Mouse (Mus musculus) lung, adult 2 months (tissue): ENCODE measurements at regions not wholly inside any gene's neighbourhood (a gene's known extent, or its start where the extent isn't known, plus 50 kb on each side); places are given as distances from the start of the nearest gene placed in this dataset.
"Not testable (repeated sequence)": the region's sequence is repeated elsewhere in the genome, so short reads cannot be mapped to it uniquely, and the experiment has no call there.

Experiments used
- DNase-seq: peaks from one replicate; pipeline ENCODE4 v3.0.0; 2022
- H3K4me1 ChIP-seq: fragments of 200-500 bp; 2 replicates; pipeline ENCODE4 v1.6.1; 2011; ENCODE audit warnings: low read length; ENCODE audit not compliant: control insufficient read depth, insufficient read depth
- H3K4me3 ChIP-seq: fragments of 200-500 bp; replicated peaks from 2 replicates; pipeline ENCODE3; 2011; ENCODE audit warnings: low read depth, mild to moderate bottlenecking, control low read depth, low read length; ENCODE audit errors: extremely low read depth
- CTCF ChIP-seq: fragments of 200-500 bp; IDR thresholded peaks from 2 replicates; pipeline ENCODE4 v1.5.1; 2011; ENCODE audit warnings: mild to moderate bottlenecking, low read length, control low read depth; ENCODE audit not compliant: insufficient read depth
- POLR2A ChIP-seq: fragments of 200-500 bp; IDR thresholded peaks from 2 replicates; pipeline ENCODE4 v1.6.1; 2011; ENCODE audit warnings: low read depth, mild to moderate bottlenecking, control low read depth, low read length, borderline replicate concordance; ENCODE audit errors: extremely low read depth
- WGBS: fragments of 180-500 bp; shearing (Covaris S2); methylation state at CpG from one replicate; pipeline ENCODE4 v1.1.7; 2018; 5-methylcytosine and 5-hydroxymethylcytosine counted together

- H3K4me3 ChIP-seq, result no peak overlapping the region
- TF ChIP-seq POLR2A (no peak), CTCF (no peak)
- WGBS, result 39% methylated on average over 8 of the region's 8 CpGs
- DNase-seq, result no peak
- no peaks in the 10 kb centered on the region for H3K4me1 ChIP-seq
These were observed 138.2 kb upstream of the Ubl3 start for GRCm38 (mm10) chr5:148690823-148691197.

GRCm38 (mm10) chr5:148690158-148690822, 137.7 kb upstream of the Ubl3 start:
- H3K4me1 ChIP-seq, result no peaks in the 10 kb centered on the region
- TF ChIP-seq POLR2A, result no peak
- TF ChIP-seq CTCF, result no peak

GRCm38 (mm10) chr5:148689297-148689696, 136.7 kb upstream of the Ubl3 start:
- TF ChIP-seq POLR2A (no peak), CTCF (no peak)
- Histone ChIP-seq H3K4me1 (no peaks in the 10 kb centered on the region), H3K4me3 (no peak overlapping the region)
- 86% methylated on average over 9 of the region's 9 CpGs for WGBS
- no peak for DNase-seq

More at GRCm38 (mm10) chr5:148690158-148690822, 137.7 kb upstream of the Ubl3 start:
- 73% methylated on average over 7 of the region's 7 CpGs for WGBS
- no peak for DNase-seq
- H3K4me3 ChIP-seq, result no peak overlapping the region

- WGBS, result 67% methylated on average over 8 of the region's 8 CpGs
- no peak for DNase-seq
- Histone ChIP-seq H3K4me1 (no peaks in the 10 kb centered on the region), H3K4me3 (no peak overlapping the region)
- TF ChIP-seq POLR2A, result no peak
- no peak for TF ChIP-seq CTCF
These were observed 135.9 kb upstream of the Ubl3 start for GRCm38 (mm10) chr5:148688501-148688900.

DNA sequence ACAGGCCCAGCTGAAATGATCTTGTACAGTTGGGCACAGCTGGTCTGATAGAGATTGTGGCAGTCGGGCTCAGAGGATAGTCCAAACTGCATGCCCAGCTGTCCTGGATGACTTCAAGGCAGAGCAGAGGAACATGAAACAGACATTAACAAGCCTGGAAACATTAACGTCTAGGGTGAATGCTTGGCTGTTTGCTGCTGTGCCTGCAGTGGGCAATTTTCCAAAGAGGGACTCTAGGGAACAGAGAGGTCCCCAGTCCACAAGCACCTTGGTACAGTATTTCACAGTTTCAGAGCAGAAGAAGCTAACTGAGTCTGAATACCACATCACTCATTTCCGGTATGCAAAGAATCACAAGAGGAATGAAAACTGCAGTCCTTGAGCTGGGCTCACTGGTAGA, 135.2 kb upstream of the Ubl3 start:
- no peak overlapping the region for H3K4me3 ChIP-seq
- no peak for DNase-seq
- no peaks in the 10 kb centered on the region for H3K4me1 ChIP-seq
- whole genome bisulfite sequencing, result 55% methylated on average over 3 of the region's 3 CpGs
- TF ChIP-seq POLR2A (no peak), CTCF (no peak)

DNA sequence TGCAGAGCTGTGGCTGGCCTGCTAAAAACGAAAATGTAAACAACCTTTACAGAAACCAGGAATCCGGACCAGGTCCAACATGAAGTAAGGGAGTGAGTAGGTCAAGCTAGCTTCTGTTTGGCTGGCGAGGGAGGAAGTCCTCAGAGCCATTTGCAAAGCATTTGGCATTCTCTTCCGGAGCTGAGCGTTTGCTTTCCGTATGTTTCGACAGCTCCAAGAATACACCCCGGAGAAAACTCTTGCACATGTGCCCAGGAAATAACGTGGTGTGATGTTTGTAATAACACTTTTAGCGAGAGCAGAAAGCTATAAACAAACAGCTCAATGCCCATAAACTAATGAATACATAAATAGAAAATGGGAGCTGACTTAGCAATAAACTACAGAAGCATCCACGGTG, 131.6 kb upstream of the Ubl3 start:
- DNase-seq, result no peak
- 33% methylated on average over 11 of the region's 11 CpGs for WGBS
- Histone ChIP-seq H3K4me3 (no peak overlapping the region), H3K4me1 (no peaks in the 10 kb centered on the region)
- no peak for TF ChIP-seq CTCF
- no peak for TF ChIP-seq POLR2A

- no peak for TF ChIP-seq CTCF
- no peak for TF ChIP-seq POLR2A
These were observed 130.0 kb upstream of the Ubl3 start for GRCm38 (mm10) chr5:148682553-148682952.

DNA sequence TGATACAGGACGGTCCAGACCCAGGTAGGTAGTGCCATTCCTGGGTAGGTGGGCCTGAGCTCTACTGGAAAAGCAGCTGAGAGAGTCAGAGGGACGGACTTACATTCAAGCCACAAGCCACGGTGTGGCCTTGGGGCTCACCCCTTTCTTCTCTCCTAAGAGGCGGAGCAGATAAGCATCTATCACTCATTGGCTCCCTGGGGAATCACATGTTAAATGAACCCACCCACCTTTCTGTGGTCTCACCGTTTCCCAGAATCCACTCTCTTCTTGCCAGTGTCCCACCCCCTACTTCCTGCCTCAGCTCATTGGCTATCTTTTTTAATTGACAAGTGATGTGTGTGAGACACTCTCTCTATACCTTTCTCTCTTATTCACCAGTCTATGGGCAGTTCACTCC, 127.8 kb upstream of the Ubl3 start:
- Histone ChIP-seq H3K4me1 (no peaks in the 10 kb centered on the region), H3K4me3 (no peak overlapping the region)
- 81% methylated on average over 5 of the region's 5 CpGs for WGBS
- no peak for TF ChIP-seq POLR2A
- TF ChIP-seq CTCF, result no peak
- no peak for DNase-seq

More at GRCm38 (mm10) chr5:148682553-148682952, 130.0 kb upstream of the Ubl3 start:
- WGBS, result 97% methylated on average over 6 of the region's 6 CpGs
- Histone ChIP-seq H3K4me3 (no peak overlapping the region), H3K4me1 (no peaks in the 10 kb centered on the region)
- DNase-seq, result no peak

DNA sequence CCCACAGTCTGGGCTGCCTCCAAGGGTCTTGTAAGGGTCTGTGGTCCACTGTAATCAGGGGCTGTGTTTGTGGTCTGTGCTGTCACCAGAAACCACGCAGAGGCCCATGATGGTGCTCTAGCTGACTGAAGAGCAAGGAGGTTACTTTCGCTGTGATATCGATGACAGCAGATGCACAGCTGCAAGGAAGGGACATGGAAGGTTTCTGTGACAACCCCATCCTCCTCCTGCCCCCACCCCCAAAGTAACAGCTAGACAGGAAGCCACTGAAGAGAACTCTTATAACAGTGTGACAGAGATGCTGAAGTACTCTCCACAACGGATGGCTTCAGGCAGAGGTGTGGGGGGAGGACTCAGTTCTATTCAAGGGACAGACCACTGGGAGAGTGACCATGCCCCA, 127.0 kb upstream of the Ubl3 start:
- WGBS, result 78% methylated on average over 4 of the region's 4 CpGs
- TF ChIP-seq CTCF, result no peak
- TF ChIP-seq POLR2A, result no peak
- Histone ChIP-seq H3K4me3 (no peak overlapping the region), H3K4me1 (no peaks in the 10 kb centered on the region)
- no peak for DNase-seq

DNA sequence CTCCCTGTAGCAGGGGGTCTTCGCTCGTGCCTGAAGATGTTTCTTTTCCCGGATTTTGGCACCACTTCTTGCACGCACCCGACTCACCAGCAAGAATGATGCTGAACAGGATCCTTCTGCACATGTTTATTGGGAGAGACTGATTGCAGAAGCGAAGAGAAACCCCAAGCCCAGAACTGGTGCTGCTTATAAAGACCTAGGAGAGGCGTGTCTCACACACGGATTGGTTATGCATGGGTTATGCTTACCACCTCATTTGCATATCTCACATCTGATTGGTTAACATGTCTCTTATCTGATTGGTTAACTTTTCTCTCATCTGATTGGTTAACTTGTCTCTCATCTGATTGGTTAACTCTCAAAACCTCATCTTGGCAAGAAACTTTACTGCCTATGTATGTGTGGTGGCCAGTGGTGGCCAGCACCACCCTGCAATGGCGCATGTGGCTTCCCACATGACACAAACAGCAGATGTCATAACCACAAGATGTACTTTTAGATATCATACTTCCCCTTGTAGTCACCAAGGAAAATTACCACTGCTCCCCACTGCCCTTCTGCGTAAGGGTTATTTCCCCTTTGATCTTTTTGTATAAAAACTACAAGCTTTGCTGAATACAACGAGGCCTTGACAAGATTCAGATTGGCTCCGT, 125.8 kb upstream of the Ubl3 start:
- H3K4me1 ChIP-seq, DNase-seq, H3K4me3 ChIP-seq: not testable (repeated sequence)
- 87% methylated on average over 12 of the region's 12 CpGs for whole genome bisulfite sequencing
